Mouse (Mus musculus) testis, postnatal 14 days (tissue): Measurements from ENCODE around the gene Timp3.

Experiments
- DNase-seq: peaks from one replicate; pipeline ENCODE4 v3.0.0; 2021; ENCODE audit warnings: low spot score

Gene Timp3

DNA sequence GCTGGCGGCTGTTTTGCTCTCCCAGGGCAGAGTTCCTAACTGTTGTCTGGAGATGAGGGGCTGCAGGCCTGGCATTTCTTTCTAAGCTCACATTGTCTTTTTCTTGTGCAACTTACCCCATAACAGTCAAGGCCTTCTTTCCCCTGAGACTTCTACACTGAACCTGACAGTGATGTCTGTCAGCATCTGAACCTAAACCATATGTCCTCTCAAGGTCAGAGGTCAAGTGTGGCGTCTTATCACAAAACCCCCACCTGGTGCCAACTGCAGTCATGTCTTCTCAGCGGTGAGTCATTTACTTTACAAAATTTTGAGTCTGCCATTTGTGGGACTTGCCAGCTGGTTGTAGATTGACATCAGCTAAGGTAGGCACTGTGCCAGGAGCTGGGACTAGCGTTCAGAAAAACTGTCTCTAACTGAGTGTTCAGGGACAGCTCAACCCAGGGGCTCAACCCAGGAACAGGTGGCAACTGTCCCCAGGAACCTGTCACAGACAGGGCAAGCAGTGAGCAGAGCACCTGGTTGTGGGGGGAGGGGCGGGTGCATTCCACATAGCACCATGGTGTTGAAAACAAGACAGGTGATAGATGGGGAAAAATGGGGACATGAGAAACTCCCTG lies 87.8 kb downstream of the Timp3 start:
- DNase-seq: no peak

- DNase-seq: no peak
These were observed 88.6 kb downstream of the Timp3 start for GRCm38 (mm10) chr10:86388803-86389202.

DNA sequence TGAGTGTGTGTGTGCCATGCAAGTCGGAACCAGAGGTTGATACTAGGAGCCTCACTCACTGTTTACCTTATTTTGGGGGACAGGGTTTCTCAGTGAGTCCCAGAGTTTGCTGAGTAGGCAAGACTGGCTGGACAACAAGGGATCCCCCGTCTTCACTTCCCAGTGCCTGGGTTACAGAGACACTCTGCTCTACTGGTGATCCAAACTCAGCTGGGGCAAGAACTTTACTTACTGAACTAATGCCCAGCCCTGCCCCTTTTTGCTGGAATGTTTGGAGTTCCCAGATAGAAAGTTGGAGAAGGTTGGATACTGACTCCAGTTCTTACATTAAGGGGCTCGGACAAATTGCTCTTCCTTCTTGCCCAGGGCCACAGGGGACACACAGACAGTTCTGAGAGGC lies 89.2 kb downstream of the Timp3 start:
- no peak for DNase-seq

GRCm38 (mm10) chr10:86389913-86390312 lies 89.7 kb downstream of the Timp3 start:
- no peak for DNase-seq

GRCm38 (mm10) chr10:86392399-86392798 lies 92.2 kb downstream of the Timp3 start:
- no peak for DNase-seq

GRCm38 (mm10) chr10:86397577-86398346 lies 97.6 kb downstream of the Timp3 start:
- no peak for DNase-seq

GRCm38 (mm10) chr10:86398347-86398720 lies 98.2 kb downstream of the Timp3 start:
- DNase-seq: no peak
